Mouse (Mus musculus) neutrophil, adult 65 days (primary cell): ENCODE results near the gene Cd24a. TPM values are rescaled to one million over a fixed set of nuclear protein-coding genes. Genes with fewer than 3 reads are reported as not detected.

ENCODE experiments used
- total RNA-seq: library from RNA; stranded (reverse); gene quantifications from 2 replicates; pipeline ENCODE4 v1.2.4, GENCODE M21; 2023

Gene Cd24a
- 730 and 848 TPM in 2 replicates for total RNA-seq

DNA sequence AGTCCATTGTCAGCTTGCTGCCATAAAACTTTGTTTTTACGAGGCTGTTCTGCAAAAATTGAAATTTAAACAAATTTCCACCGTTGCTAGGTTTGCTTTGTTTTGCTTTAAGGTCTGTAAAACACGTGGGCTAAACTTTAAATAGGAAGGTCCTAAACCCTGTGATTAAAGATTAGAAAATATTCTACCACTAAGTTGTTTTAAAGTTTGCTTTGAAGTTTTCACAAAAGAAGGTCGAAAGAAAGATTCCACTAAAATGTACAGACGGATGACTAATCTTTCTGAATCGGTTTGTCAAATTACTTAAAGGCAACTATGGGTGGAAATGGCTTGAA, at the start of gene Cd24a:
Gene Cd24a (plus strand): TSS at position 288 of the 335 bp plus-strand sequence.

DNA sequence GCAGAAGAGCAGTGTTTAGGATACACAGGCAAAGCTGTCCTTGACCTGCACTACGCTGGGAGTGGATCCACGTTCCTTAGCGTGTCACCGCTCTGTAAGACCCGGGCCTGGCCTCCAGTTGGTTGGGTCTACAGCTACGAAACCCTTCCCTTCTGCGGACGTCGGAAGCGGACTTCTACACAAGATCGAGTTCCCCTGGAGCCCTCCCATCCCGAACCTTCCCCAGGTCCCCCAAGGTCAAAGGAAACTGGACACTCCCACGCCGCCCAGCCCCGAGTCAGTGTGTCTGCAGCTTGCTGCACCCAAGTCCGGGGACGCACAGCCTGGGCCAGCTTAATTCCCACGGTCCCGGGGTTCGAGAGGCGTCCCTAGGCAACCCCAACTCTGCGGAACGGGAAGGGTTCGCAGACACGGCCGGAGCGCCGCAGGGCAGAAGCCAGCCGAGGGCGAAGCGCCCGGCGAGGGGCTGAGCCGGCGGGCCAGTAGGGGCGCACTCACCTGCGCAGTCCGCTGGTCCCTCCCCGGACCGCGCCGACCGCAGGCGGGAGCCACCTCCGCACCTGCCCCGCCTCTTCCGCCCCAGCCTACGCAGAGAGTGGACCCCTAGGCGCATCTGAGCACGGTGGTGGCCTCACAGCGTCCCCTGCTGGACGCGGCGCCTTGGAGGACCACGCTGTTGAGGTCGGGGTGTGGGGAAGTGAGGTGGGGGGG, 37.5 kb upstream of the Cd24a start, which contains the start of gene 1700021F05Rik:
Gene 1700021F05Rik (minus strand): TSS at position 553 of the 711 bp plus-strand sequence.

Other genes starting within 250 kb of the Cd24a start
- gene Bend3, start 99.5 kb upstream of the Cd24a start, total RNA-seq: 2.3 and 2.8 TPM in 2 replicates
- 4.6 TPM in 1 of 2 replicates, not detected in the other for gene Gm9803, start 54.2 kb upstream of the Cd24a start, total RNA-seq
- gene 1700021F05Rik, start 37.3 kb upstream of the Cd24a start, total RNA-seq: 7.9 and 11.0 TPM in 2 replicates